Mouse (Mus musculus): ENCODE data around the gene Syt12. TPM values are rescaled to one million over a fixed set of nuclear protein-coding genes. Genes with fewer than 3 reads are reported as not detected.

Gene Syt12
- polyA plus RNA-seq, 1 experiment from 2014 or later, result 0.19 TPM

GRCm38 (mm10) chr19:4492526-4493296 is 15.5 kb upstream of the Syt12 start:
- Histone ChIP-seq H3K36me3 (replicated peaks; ENCODE audit: insufficient read depth, low read length) (no peaks in the 10 kb centered on the region), H3K4me2 (ENCODE audit: low read depth, low read length) (no peak overlapping the region), H3K27ac (ENCODE audit: low read depth) (no peak overlapping the region), H3K4me3 (ENCODE audit: low read depth, low read length) (no peak overlapping the region), H3K9me3 (ENCODE audit: low read length) (no peaks in the 10 kb centered on the region), H3K9ac (replicated peaks) (no peak overlapping the region), H3K27me3 (ENCODE audit: insufficient read depth, low read length) (no peaks in the 10 kb centered on the region), H3K4me1 (ENCODE audit: insufficient read depth) (0 out of 2 replicates have a peak, but pooled peaks cover 8% of the 10 kb centered on the region)
- TF ChIP-seq CTCF (IDR thresholded peaks at IDR 0.05; ENCODE audit: low read depth) (no peak), EP300 (IDR thresholded peaks at IDR 0.05; ENCODE audit: low read depth) (no peak)
- ATAC-seq (no peak), DNase-seq (no peak)
- WGBS (ENCODE audit: insufficient replicate concordance), result 60% methylated on average over 9 of the region's 9 CpGs

DNA sequence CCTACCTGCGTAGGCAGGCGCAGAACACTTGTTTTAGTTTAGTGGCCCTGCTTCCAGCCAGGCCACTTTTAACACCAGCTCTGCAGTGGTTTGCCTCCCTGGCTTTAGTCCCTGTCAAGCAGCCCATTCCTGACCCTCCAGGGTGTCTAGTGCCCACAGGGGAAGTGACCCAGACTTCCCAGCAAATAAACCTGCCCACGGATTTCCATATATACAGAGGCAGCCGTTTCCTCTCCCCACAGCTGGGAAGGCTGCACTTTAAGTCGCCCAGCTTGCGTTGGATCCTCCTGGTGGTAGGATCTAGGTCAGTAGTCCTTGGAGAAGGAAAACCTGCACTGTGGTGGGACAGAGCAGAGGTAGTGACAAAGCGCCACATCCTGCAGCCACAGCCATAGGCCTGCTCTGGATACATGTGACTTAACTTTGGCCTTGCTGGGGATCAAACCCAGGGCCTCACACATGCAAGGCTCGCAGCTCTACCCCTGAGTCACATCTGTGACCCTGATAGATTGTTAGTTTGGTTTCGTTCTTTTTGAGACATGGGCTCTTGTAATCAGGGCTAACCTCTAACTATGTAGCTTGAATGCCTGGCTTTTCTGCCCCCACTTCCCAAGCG is 13.9 kb upstream of the Syt12 start:
- Histone ChIP-seq H3K4me2 (ENCODE audit: low read depth, low read length) (no peak overlapping the region), H3K27me3 (ENCODE audit: insufficient read depth, low read length) (no peaks in the 10 kb centered on the region), H3K4me3 (ENCODE audit: low read depth, low read length) (no peak overlapping the region), H3K9me3 (ENCODE audit: low read length) (no peaks in the 10 kb centered on the region), H3K4me1 (ENCODE audit: insufficient read depth) (0 out of 2 replicates have a peak, but pooled peaks cover 2% of the 10 kb centered on the region), H3K27ac (ENCODE audit: low read depth) (no peak overlapping the region), H3K9ac (replicated peaks) (no peak overlapping the region), H3K36me3 (replicated peaks; ENCODE audit: insufficient read depth, low read length) (no peaks in the 10 kb centered on the region)
- 67% methylated on average over 10 of the region's 10 CpGs for WGBS (ENCODE audit: insufficient replicate concordance)
- no peak for TF ChIP-seq EP300 (IDR thresholded peaks at IDR 0.05; ENCODE audit: low read depth)
- TF ChIP-seq CTCF (IDR thresholded peaks at IDR 0.05; ENCODE audit: low read depth), result 0 out of 2 replicates have a peak, but pooled peaks have one; percentile 2
- ATAC-seq (no peak), DNase-seq (no peak)

DNA sequence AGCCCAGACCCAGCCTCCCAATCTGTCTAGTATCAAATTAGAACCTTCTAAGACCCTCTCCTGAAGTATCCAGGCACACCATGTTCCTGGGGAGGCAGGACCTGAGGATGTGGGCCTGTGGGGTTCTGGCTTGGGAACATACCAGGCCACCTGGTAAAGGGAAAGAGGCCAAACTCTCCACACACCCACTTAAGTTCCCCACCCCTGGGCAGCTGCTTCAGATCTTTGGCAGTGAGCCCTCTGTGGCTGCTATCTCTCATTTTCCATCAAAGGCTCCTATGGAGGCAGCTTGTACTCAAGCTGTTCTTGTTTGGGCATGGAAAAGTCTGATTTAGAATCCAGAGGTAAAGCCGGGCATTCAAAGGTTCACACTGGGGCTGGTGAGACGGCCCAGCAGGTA is 10.6 kb upstream of the Syt12 start:
- Histone ChIP-seq H3K27me3 (ENCODE audit: insufficient read depth, low read length) (no peaks in the 10 kb centered on the region), H3K4me1 (ENCODE audit: insufficient read depth) (0 out of 2 replicates have a peak, but pooled peaks cover 2% of the 10 kb centered on the region), H3K9me3 (ENCODE audit: low read length) (no peaks in the 10 kb centered on the region), H3K9ac (replicated peaks) (no peak overlapping the region), H3K36me3 (replicated peaks; ENCODE audit: insufficient read depth, low read length) (no peaks in the 10 kb centered on the region), H3K27ac (ENCODE audit: low read depth) (no peak overlapping the region), H3K4me2 (ENCODE audit: low read depth, low read length) (no peak overlapping the region), H3K4me3 (ENCODE audit: low read depth, low read length) (no peak overlapping the region)
- no peak for ATAC-seq
- no peak for TF ChIP-seq EP300 (IDR thresholded peaks at IDR 0.05; ENCODE audit: low read depth)
- no peak for TF ChIP-seq CTCF (IDR thresholded peaks at IDR 0.05; ENCODE audit: low read depth)
- 73% methylated on average over 2 of the region's 2 CpGs for WGBS (ENCODE audit: insufficient replicate concordance)
- no peak for DNase-seq

GRCm38 (mm10) chr19:4485006-4485405 is 7.8 kb upstream of the Syt12 start:
- DNase-seq (no peak), ATAC-seq (no peak)
- Histone ChIP-seq H3K9ac (replicated peaks) (no peak overlapping the region), H3K4me3 (ENCODE audit: low read depth, low read length) (no peak overlapping the region), H3K27ac (ENCODE audit: low read depth) (no peak overlapping the region), H3K9me3 (ENCODE audit: low read length) (no peaks in the 10 kb centered on the region), H3K4me2 (ENCODE audit: low read depth, low read length) (no peak overlapping the region), H3K27me3 (ENCODE audit: insufficient read depth, low read length) (no peaks in the 10 kb centered on the region), H3K4me1 (ENCODE audit: insufficient read depth) (no peaks in the 10 kb centered on the region), H3K36me3 (replicated peaks; ENCODE audit: insufficient read depth, low read length) (no peaks in the 10 kb centered on the region)
- TF ChIP-seq CTCF (IDR thresholded peaks at IDR 0.05; ENCODE audit: low read depth) (no peak), EP300 (IDR thresholded peaks at IDR 0.05; ENCODE audit: low read depth) (no peak)
- WGBS (ENCODE audit: insufficient replicate concordance), result 54% methylated on average over 5 of the region's 5 CpGs

- Histone ChIP-seq H3K27me3 (ENCODE audit: insufficient read depth, low read length) (peaks cover 6% of the 10 kb centered on the region; the same call in 1 of the 2 replicates), H3K4me1 (ENCODE audit: insufficient read depth) (peaks cover 5% of the 10 kb centered on the region), H3K9ac (replicated peaks) (no peak overlapping the region), H3K4me2 (ENCODE audit: low read depth, low read length) (no peak overlapping the region), H3K27ac (ENCODE audit: low read depth) (no peak overlapping the region), H3K4me3 (ENCODE audit: low read depth, low read length) (no peak overlapping the region), H3K36me3 (replicated peaks; ENCODE audit: insufficient read depth, low read length) (no peaks in the 10 kb centered on the region), H3K9me3 (ENCODE audit: low read length) (no peaks in the 10 kb centered on the region)
- DNase-seq (no peak), ATAC-seq (no peak)
- TF ChIP-seq EP300 (IDR thresholded peaks at IDR 0.05; ENCODE audit: low read depth) (no peak), CTCF (IDR thresholded peaks at IDR 0.05; ENCODE audit: low read depth) (no peak)
- WGBS (ENCODE audit: insufficient replicate concordance), result 78% methylated on average over 3 of the region's 3 CpGs
These were observed 5.0 kb upstream of the Syt12 start for GRCm38 (mm10) chr19:4482111-4482859.

GRCm38 (mm10) chr19:4481326-4481725 is 4.1 kb upstream of the Syt12 start:
- no peak for ATAC-seq
- no peaks in the 10 kb centered on the region for H3K36me3 ChIP-seq (replicated peaks; ENCODE audit: insufficient read depth, low read length)
- no peak overlapping the region for H3K4me3 ChIP-seq (ENCODE audit: low read depth, low read length)
- H3K4me2 ChIP-seq (ENCODE audit: low read depth, low read length), result no peak overlapping the region
- H3K9me3 ChIP-seq (ENCODE audit: low read length), result no peaks in the 10 kb centered on the region
- no peak overlapping the region for H3K9ac ChIP-seq (replicated peaks)
- no peak for DNase-seq
- H3K27me3 ChIP-seq (ENCODE audit: insufficient read depth, low read length), result peaks cover 15% of the 10 kb centered on the region
- peaks cover 11% of the 10 kb centered on the region for H3K4me1 ChIP-seq (ENCODE audit: insufficient read depth)
- 27% methylated on average over 4 of the region's 4 CpGs for WGBS (ENCODE audit: insufficient replicate concordance)
- no peak for TF ChIP-seq EP300 (IDR thresholded peaks at IDR 0.05; ENCODE audit: low read depth)
- no peak for TF ChIP-seq CTCF (IDR thresholded peaks at IDR 0.05; ENCODE audit: low read depth)
- no peak overlapping the region for H3K27ac ChIP-seq (ENCODE audit: low read depth)

All from liver, postnatal 0 days (tissue).